Mouse (Mus musculus) WW6 (cell line): Measurements from ENCODE around the gene Rcsd1.

Source experiments
- DNase-seq: peaks from one replicate; pipeline ENCODE4 v3.0.0-alpha.2; 2013; ENCODE audit warnings: low read depth, low spot score

Gene Rcsd1

GRCm38 (mm10) chr1:165709629-165710256 lies at the start of gene Rcsd1:
TSS of gene Rcsd1 (minus strand) at chr1:165709757.
- DNase-seq: no peak

DNA sequence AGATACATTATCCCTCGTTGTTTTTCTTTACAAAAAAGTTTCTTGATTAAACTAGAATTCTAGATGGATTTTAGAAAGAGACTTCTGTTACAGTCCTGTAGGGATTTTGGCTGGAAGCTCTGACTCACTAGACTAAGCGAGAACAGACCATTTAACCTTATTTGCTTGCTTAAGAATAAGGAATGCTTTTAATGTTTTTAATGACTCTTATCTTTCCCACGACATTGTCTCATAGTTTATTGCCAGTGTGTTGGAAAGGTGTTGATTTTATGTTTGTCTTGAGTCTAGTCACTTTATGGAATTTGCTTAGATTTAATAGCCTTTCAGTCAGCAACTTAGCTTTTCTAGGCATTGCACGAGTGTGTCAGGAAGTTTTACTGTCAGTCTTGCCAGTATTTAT lies 45.6 kb upstream of the Rcsd1 start:
- no peak for DNase-seq

DNA sequence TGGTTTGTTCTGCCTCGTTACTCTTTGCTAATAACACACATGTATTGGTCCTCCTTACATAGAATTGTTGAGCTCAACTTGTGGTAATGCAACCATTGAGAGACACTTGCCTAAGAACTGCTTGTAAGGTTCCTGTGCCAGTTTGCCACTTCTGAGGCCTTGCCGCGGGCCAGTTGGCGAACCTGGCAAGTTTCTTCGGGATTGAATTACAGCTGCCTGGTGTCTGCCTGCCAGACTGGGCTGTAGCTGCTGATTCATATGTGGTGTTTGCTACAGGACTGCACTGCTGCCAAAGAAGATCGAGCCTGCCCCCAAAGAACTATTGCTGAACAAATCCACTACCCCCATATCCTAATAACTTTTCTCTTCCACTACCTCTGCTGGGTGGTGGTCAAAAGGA lies 44.6 kb upstream of the Rcsd1 start:
- no peak for DNase-seq

- no peak for DNase-seq
Observed at GRCm38 (mm10) chr1:165751838-165752237, 42.3 kb upstream of the Rcsd1 start.

GRCm38 (mm10) chr1:165751142-165751541 lies 41.6 kb upstream of the Rcsd1 start:
- DNase-seq: no peak

DNA sequence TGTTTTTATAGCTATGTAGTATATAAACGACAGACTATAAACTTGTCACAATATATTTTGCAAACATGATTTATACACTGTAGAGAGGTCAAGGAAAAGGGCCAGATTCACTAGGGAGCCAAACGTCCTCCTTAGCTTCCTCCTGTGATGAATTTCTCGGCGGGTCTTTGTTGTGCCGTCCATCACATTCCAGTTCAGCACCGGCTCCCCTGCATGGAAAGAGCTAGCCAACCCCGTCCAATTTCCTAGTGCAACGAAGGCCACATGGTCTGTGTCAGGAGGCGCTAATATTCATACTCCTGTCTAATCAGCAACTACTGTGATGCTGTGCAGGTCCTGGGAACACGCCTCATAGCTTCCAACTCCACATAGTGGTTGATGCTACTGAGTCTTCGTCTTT lies 38.5 kb upstream of the Rcsd1 start:
- no peak for DNase-seq

- DNase-seq: no peak
Observed at GRCm38 (mm10) chr1:165741989-165742388, 32.4 kb upstream of the Rcsd1 start.

DNA sequence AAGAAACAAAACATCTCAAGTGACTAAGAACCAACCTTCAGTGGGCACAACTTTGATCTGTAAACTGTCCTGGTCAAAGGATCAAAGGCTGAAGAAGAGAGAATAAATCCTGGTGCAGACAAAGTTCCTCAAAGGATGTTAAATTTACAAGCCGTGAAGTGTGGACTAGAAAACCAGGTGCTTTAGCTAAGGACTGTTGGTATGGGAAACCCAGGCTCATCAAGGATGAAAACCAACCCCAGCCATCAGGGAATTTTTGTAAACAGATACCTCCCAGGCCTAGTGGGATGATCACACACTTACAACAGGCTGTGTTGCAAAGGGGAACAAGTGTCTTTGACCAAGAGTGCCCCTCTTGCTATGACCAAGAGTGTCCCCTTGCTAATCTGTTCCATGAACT lies 29.4 kb upstream of the Rcsd1 start:
- DNase-seq: no peak

- DNase-seq: no peak
Observed at GRCm38 (mm10) chr1:165737867-165738266, 28.3 kb upstream of the Rcsd1 start.

GRCm38 (mm10) chr1:165737451-165737850 lies 27.9 kb upstream of the Rcsd1 start:
- DNase-seq: no peak

DNA sequence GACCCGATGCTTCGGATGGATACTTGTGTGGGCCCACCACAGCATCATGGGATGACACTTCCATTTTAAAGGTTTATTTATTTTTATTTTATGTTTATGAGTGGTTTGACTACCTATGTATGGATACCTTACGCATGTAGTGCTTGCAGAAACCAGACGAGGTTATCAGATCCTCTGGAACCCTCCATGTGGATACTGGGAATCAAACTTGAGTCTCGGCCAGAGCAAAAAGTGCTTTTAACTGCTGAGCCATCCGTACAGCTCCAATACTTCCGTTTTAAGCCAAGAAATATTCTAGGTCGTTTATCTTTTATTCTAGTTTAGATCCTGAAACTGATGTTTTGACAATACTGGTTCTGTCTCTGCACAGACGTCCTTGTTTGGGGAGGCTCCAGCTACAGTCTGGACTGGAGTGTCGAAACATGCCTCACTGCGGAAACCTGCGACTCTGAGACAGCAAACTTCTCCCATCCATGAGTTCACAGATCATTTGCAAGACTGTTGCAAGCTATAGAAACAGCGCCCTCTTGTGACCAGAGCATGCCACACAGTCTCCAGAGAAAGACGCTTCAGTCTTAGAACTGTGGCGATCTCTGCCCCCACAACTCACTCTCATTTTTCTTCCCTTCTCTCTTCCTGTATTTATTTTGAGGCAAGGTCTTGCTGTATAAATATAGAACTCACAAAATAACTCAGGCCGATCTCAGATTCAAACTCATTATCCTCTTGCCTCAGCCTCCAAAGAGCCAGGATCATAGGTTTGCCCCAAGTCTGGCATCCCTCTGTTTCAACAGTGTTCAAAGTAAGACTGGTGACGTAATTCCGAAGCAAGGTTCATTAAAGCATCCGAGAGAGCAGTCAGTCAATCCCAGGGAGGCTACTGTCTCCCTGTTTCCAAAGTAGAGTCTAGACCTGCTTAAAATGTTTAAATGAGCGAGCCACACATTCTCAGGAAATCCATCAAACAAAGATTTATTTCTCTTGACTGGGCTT lies 26.6 kb upstream of the Rcsd1 start:
- DNase-seq: peak; percentile 46

- DNase-seq: no peak
Observed at GRCm38 (mm10) chr1:165734840-165735239, 25.3 kb upstream of the Rcsd1 start.

DNA sequence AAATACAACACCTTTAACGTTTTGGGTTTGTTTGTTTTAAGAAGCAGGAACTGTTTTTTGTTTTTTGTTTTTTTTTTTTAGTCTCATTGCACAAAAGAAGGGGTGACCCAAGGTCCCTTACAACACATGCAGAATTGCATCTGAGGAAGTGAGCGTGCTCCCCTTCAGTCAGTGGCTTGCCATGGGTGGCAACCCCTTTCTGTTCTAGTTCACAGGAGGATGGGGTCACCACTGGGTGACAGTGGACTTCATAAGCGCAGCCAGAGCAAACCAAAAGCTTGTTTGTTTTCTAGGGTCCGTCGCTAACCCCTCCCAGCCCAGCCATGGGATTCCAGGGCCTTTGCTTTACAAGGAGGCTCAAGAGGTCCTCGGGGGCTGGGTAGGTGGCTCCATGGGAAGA lies 22.0 kb upstream of the Rcsd1 start:
- no peak for DNase-seq

- DNase-seq: no peak
Observed at GRCm38 (mm10) chr1:165730129-165730528, 20.6 kb upstream of the Rcsd1 start.

DNA sequence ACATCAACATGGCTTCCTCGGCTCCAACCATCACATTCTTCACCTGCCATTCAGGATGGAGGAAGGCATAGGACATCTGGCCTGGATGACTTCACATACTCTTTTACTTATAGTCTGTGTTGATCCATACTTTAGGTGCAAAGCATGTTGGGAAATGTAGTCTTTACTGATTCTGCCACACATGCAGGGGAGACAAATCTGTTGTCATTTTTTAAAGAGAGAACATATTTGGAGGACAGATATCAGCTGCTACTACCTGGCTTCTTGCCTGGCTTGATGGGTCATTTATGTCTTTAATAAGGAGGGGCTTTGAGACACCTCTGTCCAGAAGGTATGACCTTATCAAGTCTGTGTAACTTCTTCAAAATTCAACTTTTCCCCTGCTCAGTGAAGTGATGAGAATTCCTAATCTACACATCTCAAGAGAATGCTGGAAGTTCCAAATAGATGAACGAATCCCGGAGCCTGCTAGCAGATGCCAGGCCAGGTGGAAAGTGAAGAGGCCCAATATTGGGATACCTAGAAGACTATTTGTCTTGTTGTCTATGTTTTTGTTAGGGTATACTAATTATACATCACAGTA lies 18.6 kb upstream of the Rcsd1 start:
- DNase-seq: no peak

- DNase-seq: no peak
Observed at GRCm38 (mm10) chr1:165726986-165727385, 17.4 kb upstream of the Rcsd1 start.

GRCm38 (mm10) chr1:165725039-165725644 lies 15.6 kb upstream of the Rcsd1 start:
- no peak for DNase-seq

DNA sequence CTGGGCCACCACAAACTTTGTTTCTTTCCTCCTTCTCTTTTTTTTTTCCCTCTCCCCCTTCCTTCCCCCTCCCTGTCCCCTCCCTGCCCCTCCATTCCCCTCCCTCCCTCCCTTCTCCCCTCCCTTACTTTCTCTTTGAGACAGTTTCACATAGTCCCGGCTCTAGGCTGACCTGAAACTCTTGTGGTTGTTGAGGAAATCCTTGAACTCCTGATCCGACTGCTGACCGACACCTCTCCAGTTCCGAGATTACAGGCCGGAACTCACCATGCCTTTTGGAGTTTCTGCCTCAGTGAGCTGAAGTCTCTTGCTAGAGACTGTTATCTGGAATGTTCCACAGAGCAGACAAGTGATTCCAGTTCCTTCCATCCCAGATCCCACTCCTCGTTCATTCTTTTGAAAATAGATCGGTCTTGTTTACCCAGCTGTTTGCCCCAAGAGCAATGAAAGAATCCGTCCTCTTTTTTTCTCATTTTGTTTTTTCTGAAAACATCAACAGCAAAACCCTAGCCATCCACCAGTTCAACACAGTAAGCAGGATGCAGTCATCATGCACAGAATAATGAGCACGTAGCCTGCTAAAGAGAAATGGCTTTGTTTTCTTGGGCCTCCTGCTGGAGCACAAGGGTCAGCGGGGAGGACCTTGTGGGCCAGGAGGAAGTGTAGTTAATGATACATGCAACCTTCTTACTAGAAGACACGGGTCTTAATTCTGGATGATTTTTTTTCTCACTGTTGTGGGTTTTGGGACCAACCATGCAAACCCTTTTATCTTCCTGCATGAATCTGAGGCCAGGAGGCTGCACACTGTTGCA lies 14.9 kb upstream of the Rcsd1 start:
- no peak for DNase-seq

- DNase-seq: no peak
Observed at GRCm38 (mm10) chr1:165722531-165723123, 13.1 kb upstream of the Rcsd1 start.

DNA sequence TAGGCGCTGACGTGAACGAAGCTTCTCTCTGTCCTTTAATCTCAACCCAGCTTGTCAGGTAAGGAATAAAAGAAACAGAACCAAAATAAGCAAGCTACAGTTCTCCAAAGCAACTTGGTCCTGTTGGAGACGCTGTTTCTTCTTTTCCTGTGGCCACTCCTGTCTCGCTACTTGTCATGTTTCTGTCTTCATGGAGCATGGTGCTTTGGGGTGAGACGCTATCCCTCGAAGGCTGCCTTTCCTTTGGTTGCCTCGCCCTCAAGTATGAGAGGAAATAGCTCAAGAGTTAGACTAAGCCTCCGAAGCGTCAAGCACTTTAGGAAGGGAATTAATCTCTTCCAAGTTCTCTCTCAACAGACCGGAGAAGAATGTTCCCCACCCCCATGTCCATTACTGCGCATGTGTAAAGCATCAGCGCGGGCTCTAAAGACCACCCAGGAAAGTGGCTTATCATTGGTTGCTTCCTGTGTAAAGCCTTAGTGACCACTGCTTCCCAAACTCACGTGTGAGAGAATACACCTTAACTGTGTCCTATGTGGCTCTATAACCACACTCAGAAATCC lies 9.1 kb upstream of the Rcsd1 start:
- DNase-seq: no peak
